Mouse (Mus musculus) cortical plate, adult 2 months (tissue): ENCODE data around the gene Retreg3. TPM values are rescaled to one million over a fixed set of nuclear protein-coding genes. Genes with fewer than 3 reads are reported as not detected.
A peak's percentile ranks its signal among the peaks of the same experiment; 100 is the strongest.

ENCODE experiments used
- H3K27ac ChIP-seq: fragments of 200-500 bp; 2 replicates; pipeline ENCODE4 v1.5.1; 2012; ENCODE audit warnings: low read length, control low read depth, inconsistent platforms; ENCODE audit not compliant: insufficient read depth
- H3K4me1 ChIP-seq: fragments of 200-500 bp; 2 replicates; pipeline ENCODE4 v1.6.1; 2011; ENCODE audit warnings: low read length; ENCODE audit not compliant: control insufficient read depth, insufficient read depth
- H3K4me3 ChIP-seq: fragments of 200-500 bp; 2 replicates; pipeline ENCODE4 v1.5.1; 2011; ENCODE audit warnings: mild to moderate bottlenecking, low read length, control low read depth; ENCODE audit not compliant: insufficient read depth
- CTCF ChIP-seq: fragments of 200-500 bp; IDR thresholded peaks from 2 replicates; pipeline ENCODE4 v1.5.1; 2011; ENCODE audit warnings: mild to moderate bottlenecking, control low read depth, low read length; ENCODE audit not compliant: insufficient read depth; ENCODE audit errors: extremely low read depth
- POLR2A ChIP-seq: fragments of 200-500 bp; IDR thresholded peaks from 2 replicates; pipeline ENCODE4 v1.6.1; 2011; ENCODE audit warnings: mild to moderate bottlenecking, low read length, control low read depth; ENCODE audit not compliant: insufficient read depth; ENCODE audit errors: extremely low read depth
- polyA plus RNA-seq: library from polyadenylated mRNA; depleted of rRNA; stranded (reverse); fragments of >200 nt; gene quantifications from 2 replicates; pipeline ENCODE4 v1.2.3, GENCODE M21; 2012

The Retreg3 gene
- polyA plus RNA-seq, 1 experiment: 65.7 TPM

DNA sequence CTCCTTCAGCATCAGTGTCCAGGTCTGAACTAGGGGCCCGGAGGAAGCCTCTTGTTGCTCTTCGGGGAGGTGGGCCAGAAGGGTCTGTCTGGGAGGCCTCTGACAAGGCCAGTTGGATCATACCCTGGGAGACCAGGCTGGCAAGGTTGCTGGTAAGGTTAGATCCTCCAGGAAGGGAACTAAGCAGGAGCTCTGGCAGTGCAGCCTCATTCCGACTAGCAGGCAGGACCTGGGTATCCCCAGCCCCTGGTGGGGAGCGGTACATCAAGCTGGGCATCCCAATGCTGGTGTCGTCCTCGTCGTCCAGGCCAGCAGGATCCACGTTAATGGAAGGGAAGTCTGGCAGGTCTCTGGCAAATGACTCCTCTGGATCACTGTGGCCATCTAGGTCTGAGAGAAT lies 21.5 kb downstream of the Retreg3 start:
- no peak for TF ChIP-seq CTCF
- TF ChIP-seq POLR2A: no peak
- no peak overlapping the region for H3K27ac ChIP-seq
- H3K4me3 ChIP-seq: no peak overlapping the region
- no peaks in the 10 kb centered on the region for H3K4me1 ChIP-seq

GRCm38 (mm10) chr11:101095314-101096024 lies 24.2 kb downstream of the Retreg3 start, which contains the start of gene Psmc3ip:
Psmc3ip (minus strand) TSS chr11:101095436.
- Histone ChIP-seq H3K4me1 (no peaks in the 10 kb centered on the region), H3K4me3 (peak within 1 kb of the TSS; percentile 53), H3K27ac (peak within 1 kb of the TSS; percentile 76)
- TF ChIP-seq CTCF (peak; percentile 77), POLR2A (peak; percentile 73; the same call in 1 of the 2 replicates)

GRCm38 (mm10) chr11:101094930-101095313 lies 24.8 kb downstream of the Retreg3 start:
- TF ChIP-seq CTCF (no peak), POLR2A (no peak)
- Histone ChIP-seq H3K4me1 (no peaks in the 10 kb centered on the region), H3K27ac (no peak overlapping the region), H3K4me3 (peak overlapping the region; percentile 53)

DNA sequence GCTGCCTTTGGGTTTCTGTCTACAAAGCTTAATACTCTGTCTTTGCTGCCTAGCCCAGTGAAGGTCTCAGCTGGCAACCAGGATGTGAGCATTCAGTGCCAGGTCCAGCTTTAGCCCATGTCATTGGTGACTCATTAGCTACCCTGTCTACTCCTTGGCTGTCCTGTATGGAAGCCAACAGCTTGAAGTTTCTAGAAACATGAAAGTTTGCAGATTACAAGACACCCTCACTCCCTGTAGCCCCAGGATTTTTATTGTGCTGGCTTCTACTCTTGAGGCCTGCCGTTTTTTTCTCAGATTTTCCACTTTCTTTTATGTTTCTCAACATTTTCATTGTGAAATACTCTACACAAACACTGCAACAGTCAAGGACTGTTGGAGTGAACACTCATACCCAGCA lies 29.8 kb downstream of the Retreg3 start:
- Histone ChIP-seq H3K27ac (no peak overlapping the region), H3K4me1 (peaks cover 2% of the 10 kb centered on the region), H3K4me3 (no peak overlapping the region)
- no peak for TF ChIP-seq POLR2A
- no peak for TF ChIP-seq CTCF

DNA sequence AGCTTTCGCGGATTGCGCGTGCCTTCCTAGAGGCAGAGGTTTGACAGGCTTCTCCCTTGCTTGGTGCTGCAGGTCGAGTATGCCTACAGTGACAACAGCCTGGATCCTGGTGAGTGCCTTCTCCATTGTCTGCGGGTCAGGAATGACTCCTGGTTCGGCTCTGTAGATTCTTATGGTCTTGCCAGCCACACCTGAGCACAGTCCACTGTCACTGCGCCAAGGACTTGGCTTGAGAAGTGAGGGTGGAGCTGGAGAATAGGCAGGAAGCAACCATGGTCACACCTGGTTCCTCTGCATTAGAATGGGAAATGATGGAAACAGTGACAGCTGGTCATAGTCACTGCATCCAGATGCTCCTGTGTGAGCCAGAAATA lies 32.0 kb downstream of the Retreg3 start:
- Histone ChIP-seq H3K4me1 (peaks cover 5% of the 10 kb centered on the region), H3K4me3 (peak overlapping the region; percentile 79), H3K27ac (no peak overlapping the region)
- TF ChIP-seq CTCF (no peak), POLR2A (no peak)

GRCm38 (mm10) chr11:101086756-101087681 lies 32.7 kb downstream of the Retreg3 start, which contains the start of gene Mlx:
Mlx (plus strand) TSS chr11:101087277.
- TF ChIP-seq CTCF (no peak), POLR2A (peak; percentile 90)
- Histone ChIP-seq H3K4me1 (peaks cover 5% of the 10 kb centered on the region), H3K27ac (no peak within 1 kb of the TSS), H3K4me3 (peak within 1 kb of the TSS; percentile 79)

- Histone ChIP-seq H3K27ac (no peak overlapping the region), H3K4me1 (peaks cover 5% of the 10 kb centered on the region), H3K4me3 (peak overlapping the region; percentile 79; the same call in 1 of the 2 replicates)
- TF ChIP-seq CTCF: no peak
- TF ChIP-seq POLR2A: no peak
Observed at GRCm38 (mm10) chr11:101086323-101086674, 33.4 kb downstream of the Retreg3 start.

DNA sequence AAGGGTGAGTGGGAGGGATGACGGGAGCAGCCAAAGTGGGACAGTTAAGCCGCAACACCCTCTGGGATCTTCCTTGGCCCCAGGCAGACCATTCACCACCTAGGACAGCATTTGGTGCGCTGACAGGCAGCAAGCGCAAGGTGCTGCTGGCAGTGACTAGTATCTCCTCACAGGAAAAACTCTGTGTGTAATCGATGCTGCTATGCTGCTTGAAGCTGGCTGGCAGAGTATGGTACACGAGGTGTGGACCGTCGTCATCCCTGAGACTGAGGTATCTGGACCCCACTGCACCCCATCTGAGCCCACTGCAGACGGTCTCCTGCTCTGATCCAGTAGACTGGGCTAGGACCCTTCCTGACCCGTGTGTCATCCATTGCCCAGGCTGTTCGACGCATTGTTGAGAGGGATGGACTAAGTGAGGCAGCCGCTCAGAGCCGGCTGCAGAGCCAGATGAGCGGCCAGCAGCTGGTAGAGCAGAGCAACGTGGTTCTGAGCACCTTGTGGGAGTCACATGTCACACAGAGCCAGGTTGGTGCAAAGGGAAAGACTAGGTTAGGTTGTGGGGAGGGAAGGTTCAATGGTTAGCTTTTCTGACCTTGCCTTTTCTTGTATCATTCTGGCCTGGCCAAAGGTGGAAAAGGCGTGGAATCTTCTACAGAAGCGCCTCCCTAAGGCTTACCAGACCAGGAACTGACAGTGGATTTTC lies 33.9 kb downstream of the Retreg3 start:
- Histone ChIP-seq H3K27ac (no peak overlapping the region), H3K4me1 (peaks cover 5% of the 10 kb centered on the region)

DNA sequence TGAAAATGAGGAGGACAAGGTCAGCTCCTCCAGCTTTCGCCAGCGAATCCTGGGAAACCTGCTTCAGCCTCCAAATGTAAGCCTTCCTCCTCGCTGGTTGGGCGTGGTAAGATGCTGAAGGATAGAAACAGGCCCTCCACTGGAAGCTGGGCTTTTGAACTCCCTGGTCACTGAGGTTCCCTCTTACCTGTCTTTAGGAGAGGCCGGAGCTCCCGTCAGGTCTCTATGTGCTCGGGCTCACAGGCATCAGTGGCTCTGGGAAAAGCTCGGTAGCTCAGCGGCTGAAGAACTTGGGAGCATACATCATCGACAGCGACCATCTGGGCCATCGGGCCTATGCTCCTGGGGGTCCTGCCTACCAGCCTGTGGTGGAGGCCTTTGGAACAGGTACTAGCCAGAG lies 34.9 kb downstream of the Retreg3 start:
- no peak overlapping the region for H3K27ac ChIP-seq
- TF ChIP-seq POLR2A (no peak), CTCF (no peak)
- H3K4me1 ChIP-seq: peaks cover 5% of the 10 kb centered on the region

More for the DNA sequence above, 33.9 kb downstream of the Retreg3 start:
- H3K4me3 ChIP-seq: no peak overlapping the region
- TF ChIP-seq CTCF: no peak
- TF ChIP-seq POLR2A: no peak

More for the DNA sequence above, 34.9 kb downstream of the Retreg3 start:
- H3K4me3 ChIP-seq: no peak overlapping the region
